1 mouse cellular context compared by ENCODE assay signal in the genomic region with DNA sequence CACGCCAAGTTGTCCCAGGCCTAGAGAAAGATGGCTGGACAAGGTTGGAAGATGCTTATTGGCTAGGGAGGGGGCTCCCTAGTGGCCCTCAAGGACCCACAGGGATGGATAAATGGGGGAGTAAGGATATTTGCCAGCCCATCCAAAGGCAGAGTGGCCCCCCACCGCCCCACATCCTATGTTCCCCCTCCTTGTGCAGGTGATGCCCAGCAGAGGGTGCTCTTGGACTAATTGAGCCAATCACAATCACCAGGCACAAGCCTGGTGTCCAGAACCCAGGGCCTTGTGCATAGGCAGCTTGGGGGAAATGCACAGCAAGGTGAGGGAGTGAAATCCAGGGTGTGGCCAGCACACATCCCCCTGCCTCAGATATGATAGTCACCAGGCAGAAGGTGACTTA.
TF ChIP-seq lines count a peak whose summit lies in the region.

No protein-coding gene starts in this region.

TF ChIP-seq in CH12.LX, 34 proteins besides CTCF, POLR2A, EP300 and RAD21:
- TF ChIP-seq SMC3 (IDR thresholded peaks at IDR 0.05; ENCODE audit: low read depth, low read length) = peak; percentile 89
- TF ChIP-seq ZMIZ1 (IDR thresholded peaks at IDR 0.05; ENCODE audit: low read depth, low read length) = no peak
- peak; percentile 50 for TF ChIP-seq ZC3H11A (IDR thresholded peaks at IDR 0.05; ENCODE audit: low read depth, low read length)
- peak; percentile 68; the same call in 1 of the 2 replicates for TF ChIP-seq MAZ (IDR thresholded peaks at IDR 0.05; ENCODE audit: low read depth, low read length)
